Mouse (Mus musculus) heart, adult 11 months (tissue): ENCODE results near the gene Cpne8.
"Not testable (repeated sequence)": the region's sequence is repeated elsewhere in the genome, so short reads cannot be mapped to it uniquely, and the experiment has no call there.

ENCODE experiments used
- DNase-seq: peaks from one replicate; pipeline ENCODE4 v3.0.0; 2022

The Cpne8 gene

GRCm38 (mm10) chr15:90610767-90611166 is 68.5 kb downstream of the Cpne8 start:
- not testable (repeated sequence) for DNase-seq

- no peak for DNase-seq
Observed at GRCm38 (mm10) chr15:90609836-90610415, 69.3 kb downstream of the Cpne8 start.

- DNase-seq: no peak
Observed at GRCm38 (mm10) chr15:90608368-90608767, 70.9 kb downstream of the Cpne8 start.

- no peak for DNase-seq
Observed at GRCm38 (mm10) chr15:90607181-90607580, 72.1 kb downstream of the Cpne8 start.

GRCm38 (mm10) chr15:90603676-90604075 is 75.6 kb downstream of the Cpne8 start:
- DNase-seq: no peak

- no peak for DNase-seq
Observed at GRCm38 (mm10) chr15:90597715-90598497, 81.3 kb downstream of the Cpne8 start.

- no peak for DNase-seq
Observed at GRCm38 (mm10) chr15:90595592-90595991, 83.6 kb downstream of the Cpne8 start.

- no peak for DNase-seq
Observed at GRCm38 (mm10) chr15:90589587-90589986, 89.6 kb downstream of the Cpne8 start.

GRCm38 (mm10) chr15:90577402-90577801 is 101.8 kb downstream of the Cpne8 start:
- DNase-seq: no peak

GRCm38 (mm10) chr15:90569246-90569645 is 110.0 kb downstream of the Cpne8 start:
- DNase-seq: no peak

- DNase-seq: no peak
Observed at GRCm38 (mm10) chr15:90568050-90568449, 111.2 kb downstream of the Cpne8 start.

GRCm38 (mm10) chr15:90563996-90564395 is 115.2 kb downstream of the Cpne8 start:
- no peak for DNase-seq

- DNase-seq: peak; percentile 82
Observed at GRCm38 (mm10) chr15:90561613-90562012, 117.6 kb downstream of the Cpne8 start.

GRCm38 (mm10) chr15:90548589-90548988 is 130.6 kb downstream of the Cpne8 start:
- DNase-seq: no peak

GRCm38 (mm10) chr15:90543447-90543846 is 135.8 kb downstream of the Cpne8 start:
- peak; percentile 8 for DNase-seq

- DNase-seq: no peak
Observed at GRCm38 (mm10) chr15:90542126-90542525, 137.1 kb downstream of the Cpne8 start.

GRCm38 (mm10) chr15:90536311-90537202 is 142.7 kb downstream of the Cpne8 start:
- no peak for DNase-seq

- DNase-seq: peak; percentile 36
Observed at GRCm38 (mm10) chr15:90535730-90536129, 143.5 kb downstream of the Cpne8 start.

GRCm38 (mm10) chr15:90512769-90513168 is 166.5 kb downstream of the Cpne8 start:
- peak; percentile 58 for DNase-seq

- no peak for DNase-seq
Observed at GRCm38 (mm10) chr15:90497080-90497479, 182.2 kb downstream of the Cpne8 start.

- DNase-seq: no peak
Observed at GRCm38 (mm10) chr15:90491558-90491957, 187.7 kb downstream of the Cpne8 start.

- no peak for DNase-seq
Observed at GRCm38 (mm10) chr15:90490186-90490585, 189.0 kb downstream of the Cpne8 start.

- not testable (repeated sequence) for DNase-seq
Observed at GRCm38 (mm10) chr15:90470561-90470960, 208.7 kb downstream of the Cpne8 start.
